Mouse (Mus musculus) retina, embryonic 14.5 days (tissue): ENCODE results near the gene Stat5a.

Experiments
- DNase-seq: peaks from one replicate; pipeline ENCODE4 v3.0.0-alpha.2; 2015; ENCODE audit warnings: low spot score

The Stat5a gene

GRCm38 (mm10) chr11:100836923-100837702 is 22.0 kb upstream of the Stat5a start:
- no peak for DNase-seq

GRCm38 (mm10) chr11:100838894-100839293 is 20.3 kb upstream of the Stat5a start:
- no peak for DNase-seq

GRCm38 (mm10) chr11:100839523-100839922 is 19.6 kb upstream of the Stat5a start:
- no peak for DNase-seq

- no peak for DNase-seq
These were observed 18.3 kb upstream of the Stat5a start for GRCm38 (mm10) chr11:100840866-100841265.

GRCm38 (mm10) chr11:100842025-100842424 is 17.1 kb upstream of the Stat5a start:
- no peak for DNase-seq

- DNase-seq: no peak
These were observed 16.0 kb upstream of the Stat5a start for GRCm38 (mm10) chr11:100843070-100843669.

- DNase-seq: no peak
These were observed 15.0 kb upstream of the Stat5a start for GRCm38 (mm10) chr11:100844121-100844520.

- no peak for DNase-seq
These were observed 13.4 kb upstream of the Stat5a start for GRCm38 (mm10) chr11:100845793-100846192.

GRCm38 (mm10) chr11:100847572-100847971 is 11.6 kb upstream of the Stat5a start:
- no peak for DNase-seq

GRCm38 (mm10) chr11:100848080-100848479 is 11.1 kb upstream of the Stat5a start:
- no peak for DNase-seq

- DNase-seq: no peak
These were observed 10.3 kb upstream of the Stat5a start for GRCm38 (mm10) chr11:100848789-100849379.

- DNase-seq: no peak
These were observed 9.6 kb upstream of the Stat5a start for GRCm38 (mm10) chr11:100849456-100850037.

GRCm38 (mm10) chr11:100850038-100850777 is 8.9 kb upstream of the Stat5a start, which contains the start of gene Stat5b:
TSS of gene Stat5b (minus strand) at chr11:100850724.
- DNase-seq: peak; percentile 77

GRCm38 (mm10) chr11:100850778-100851528 is 8.2 kb upstream of the Stat5a start:
- peak; percentile 62 for DNase-seq

GRCm38 (mm10) chr11:100852088-100852487 is 7.1 kb upstream of the Stat5a start:
- DNase-seq: no peak

- DNase-seq: no peak
These were observed 6.1 kb upstream of the Stat5a start for GRCm38 (mm10) chr11:100853018-100853417.

- DNase-seq: no peak
These were observed 4.9 kb upstream of the Stat5a start for GRCm38 (mm10) chr11:100854268-100854667.

- no peak for DNase-seq
These were observed 4.0 kb upstream of the Stat5a start for GRCm38 (mm10) chr11:100855178-100855577.

GRCm38 (mm10) chr11:100857960-100858359 is 1.2 kb upstream of the Stat5a start:
- no peak for DNase-seq

GRCm38 (mm10) chr11:100859579-100860075 is 476 bp downstream of the Stat5a start:
- no peak for DNase-seq
